Comparison of ENCODE assay signal across 13 mouse cellular contexts in the genomic region with DNA sequence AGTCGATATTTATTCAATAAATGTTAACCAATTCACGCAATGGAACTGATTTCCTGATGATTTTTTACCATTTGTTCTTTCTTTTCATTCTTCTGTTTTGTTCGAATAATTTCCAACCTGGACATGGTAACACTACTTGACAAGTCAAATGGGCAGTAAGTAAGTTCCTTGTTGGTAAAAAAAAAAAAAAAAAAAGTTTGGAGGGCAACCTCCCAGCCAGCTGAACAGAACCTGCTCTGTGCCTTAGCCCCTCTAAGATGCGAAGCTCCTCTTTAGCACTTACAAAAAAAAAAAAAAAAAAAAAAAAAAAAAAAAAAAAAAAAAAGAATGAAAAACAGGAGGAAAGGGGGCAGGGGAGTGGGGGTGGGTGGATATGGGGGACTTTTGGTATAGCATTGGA.
DNase-seq lines count a peak whose midpoint lies in the region; ATAC-seq and TF ChIP-seq lines count a peak whose summit lies in the region.
"Had no signal": no experiment of that assay in that cellular context is flagged by ENCODE, and none has a peak within 500 bp of the region (broad histone marks: within the 10 kb centered on the region; RNA-seq: fewer than 3 reads in every experiment).

No protein-coding gene starts in this region.

- no peak overlapping the region for H3K27ac ChIP-seq in heart, embryonic 10.5 days
- H3K27ac ChIP-seq in cortical plate, adult 2 months (ENCODE audit: insufficient read depth, low read length) = no peak overlapping the region
- H3K27ac ChIP-seq in hindbrain, embryonic 10.5 days = no peak overlapping the region
- H3K27ac ChIP-seq in midbrain, embryonic 14.5 days (replicated peaks; ENCODE audit: low read depth, low read length) = peak overlapping the region; percentile 41; the same call in 1 of the 2 replicates
- H3K27ac ChIP-seq: limb, embryonic 12.5 days had no signal

- 0 out of 2 replicates have a peak, but pooled peaks cover 4% of the 10 kb centered on the region for H3K27me3 ChIP-seq in heart, embryonic 10.5 days (ENCODE audit: insufficient read depth, poor library complexity, severe bottlenecking)
- 0 out of 2 replicates have a peak, but pooled peaks cover 4% of the 10 kb centered on the region for H3K27me3 ChIP-seq in hindbrain, embryonic 10.5 days (ENCODE audit: insufficient read depth, poor library complexity, severe bottlenecking)
- peaks cover 7% of the 10 kb centered on the region; the same call in 1 of the 2 replicates for H3K27me3 ChIP-seq in midbrain, embryonic 14.5 days (ENCODE audit: control insufficient read depth, insufficient read depth, low read length)
- H3K27me3 ChIP-seq: limb, embryonic 12.5 days had no signal

- H3K9ac ChIP-seq in midbrain, embryonic 14.5 days (replicated peaks; ENCODE audit: low read length) = no peak overlapping the region
- H3K9ac ChIP-seq: limb, embryonic 12.5 days; liver, postnatal 0 days had no signal

- WGBS in heart, embryonic 10.5 days = 27% methylated on average over 4 of the region's 4 CpGs
- 25% methylated on average over 4 of the region's 4 CpGs for WGBS in hindbrain, embryonic 10.5 days
- WGBS in midbrain, embryonic 14.5 days = 6% methylated on average over 4 of the region's 4 CpGs

- peak overlapping the region; percentile 29; the same call in 1 of the 2 replicates for H3K4me3 ChIP-seq in heart, embryonic 10.5 days
- H3K4me3 ChIP-seq in cortical plate, adult 2 months (ENCODE audit: insufficient read depth, low read length) = peak overlapping the region; percentile 5; the same call in 1 of the 2 replicates
- peak overlapping the region; percentile 30 for H3K4me3 ChIP-seq in hindbrain, embryonic 10.5 days
- peak overlapping the region; percentile 26 for H3K4me3 ChIP-seq in midbrain, embryonic 14.5 days (replicated peaks; ENCODE audit: low read depth, low read length)
- H3K4me3 ChIP-seq: limb, embryonic 12.5 days had no signal

- TF ChIP-seq POLR2A in cortical plate, adult 2 months (IDR thresholded peaks at IDR 0.05; ENCODE audit: extremely low read depth, insufficient read depth, low read length) = no peak

- DNase-seq in heart, embryonic 10.5 days (ENCODE audit: low spot score) = no peak
- no peak for DNase-seq in heart, adult 11 months
- no peak for DNase-seq in hindbrain, embryonic 10.5 days (ENCODE audit: low spot score)
- no peak for DNase-seq in midbrain, embryonic 14.5 days
- DNase-seq in urinary bladder, postnatal 36 days (ENCODE audit: low spot score in 2 of 2) = no peak
- DNase-seq in thymus, adult 18-20 months = no peak
- DNase-seq in lung, postnatal 25 days (ENCODE audit: low spot score) = no peak
- DNase-seq: cerebellum, adult 8-10 months; kidney, adult 8-10 months; liver, postnatal 0 days; right cerebral cortex, postnatal 25 days had no signal

- peaks cover 6% of the 10 kb centered on the region; the same call in 1 of the 2 replicates for H3K4me1 ChIP-seq in heart, embryonic 10.5 days
- no peaks in the 10 kb centered on the region for H3K4me1 ChIP-seq in cortical plate, adult 2 months (ENCODE audit: control insufficient read depth, insufficient read depth, low read length)
- H3K4me1 ChIP-seq in hindbrain, embryonic 10.5 days (replicated peaks) = peaks cover 27% of the 10 kb centered on the region
- H3K4me1 ChIP-seq in midbrain, embryonic 14.5 days (ENCODE audit: control insufficient read depth, insufficient read depth, low read length) = peaks cover 5% of the 10 kb centered on the region; the same call in 1 of the 2 replicates

- TF ChIP-seq CTCF in cortical plate, adult 2 months (IDR thresholded peaks at IDR 0.05; ENCODE audit: extremely low read depth, insufficient read depth, low read length) = no peak

- H3K36me3 ChIP-seq in heart, embryonic 10.5 days = no peaks in the 10 kb centered on the region
- no peaks in the 10 kb centered on the region for H3K36me3 ChIP-seq in hindbrain, embryonic 10.5 days
- H3K36me3 ChIP-seq in midbrain, embryonic 14.5 days (ENCODE audit: control insufficient read depth, insufficient read depth, low read length) = no peaks in the 10 kb centered on the region
- H3K36me3 ChIP-seq: limb, embryonic 12.5 days had no signal

- H3K9me3 ChIP-seq in heart, embryonic 10.5 days = no peaks in the 10 kb centered on the region; the same call in 1 of the 2 replicates
- H3K9me3 ChIP-seq in hindbrain, embryonic 10.5 days = 0 out of 2 replicates have a peak, but pooled peaks cover 4% of the 10 kb centered on the region
- no peaks in the 10 kb centered on the region for H3K9me3 ChIP-seq in midbrain, embryonic 14.5 days (ENCODE audit: control insufficient read depth, low read length)

- peak overlapping the region; percentile 50 for H3K4me2 ChIP-seq in midbrain, embryonic 14.5 days (ENCODE audit: low read length)
- H3K4me2 ChIP-seq: limb, embryonic 12.5 days had no signal

- ATAC-seq in midbrain, embryonic 14.5 days (ENCODE audit: low FRiP score, low TSS enrichment) = no peak
- ATAC-seq: liver, postnatal 0 days had no signal
